In the genomic region with DNA sequence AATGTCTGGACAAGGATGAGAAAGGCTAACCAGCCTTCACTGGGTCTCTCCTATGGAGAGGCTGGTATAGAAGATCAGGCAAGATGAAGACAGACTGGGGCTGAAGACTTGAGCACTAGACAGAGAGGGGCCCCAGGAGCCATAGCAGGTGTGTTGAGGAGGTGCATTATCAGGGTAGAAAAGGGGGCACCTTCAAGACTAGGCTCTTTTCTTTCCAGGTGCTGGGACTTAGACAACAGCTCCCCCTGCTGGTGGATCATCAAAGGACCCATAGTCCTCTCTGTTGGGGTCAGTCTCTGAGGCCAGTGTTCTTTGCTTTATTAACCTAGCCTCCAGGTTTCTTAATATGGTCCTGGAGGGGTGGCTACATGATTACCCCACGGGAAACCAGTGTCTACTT, we compare ENCODE assay signal across 9 mouse cellular contexts. TPM values are rescaled to one million over a fixed set of nuclear protein-coding genes. Genes with fewer than 3 reads are reported as not detected.
DNase-seq lines count a peak whose midpoint lies in the region; ATAC-seq and TF ChIP-seq lines count a peak whose summit lies in the region.
"Had no signal": no experiment of that assay in that cellular context is flagged by ENCODE, and none has a peak within 500 bp of the region (broad histone marks: within the 10 kb centered on the region; RNA-seq: fewer than 3 reads in every experiment).

No protein-coding gene starts in this region.

- peaks cover 17% of the 10 kb centered on the region for H3K4me1 ChIP-seq in hindbrain, embryonic 10.5 days (replicated peaks)
- peaks cover 12% of the 10 kb centered on the region for H3K4me1 ChIP-seq in hindbrain, embryonic 12.5 days
- no peaks in the 10 kb centered on the region; a peak in 1 of 4 replicates for H3K4me1 ChIP-seq in ES-E14 (ENCODE audit: control insufficient read depth in 2 of 2, insufficient read depth in 2 of 2, low read length in 2 of 2, poor library complexity in 1 of 2)
- H3K4me1 ChIP-seq in cerebellum, adult 2 months (ENCODE audit: control insufficient read depth, insufficient read depth, low read length), result no peaks in the 10 kb centered on the region

- H3K27ac ChIP-seq in hindbrain, embryonic 10.5 days, result no peak overlapping the region
- H3K27ac ChIP-seq in hindbrain, embryonic 12.5 days, result no peak overlapping the region
- H3K27ac ChIP-seq in ES-E14 (ENCODE audit: insufficient read depth, low read depth, low read length, poor library complexity, severe bottlenecking), result no peak overlapping the region
- no peak overlapping the region for H3K27ac ChIP-seq in cerebellum, adult 2 months (ENCODE audit: insufficient read depth, low read length)

- H3K27me3 ChIP-seq in hindbrain, embryonic 10.5 days (ENCODE audit: insufficient read depth, poor library complexity, severe bottlenecking), result no peaks in the 10 kb centered on the region
- H3K27me3 ChIP-seq in hindbrain, embryonic 12.5 days, result no peaks in the 10 kb centered on the region
- no peaks in the 10 kb centered on the region for H3K27me3 ChIP-seq in cerebellum, adult 2 months (ENCODE audit: control insufficient read depth, insufficient read depth, low read length)

- in situ Hi-C loops in ES-E14 (cut with MboI; ENCODE audit: low sequenced_read_pairs in 2 of 2, unreplicated experiment in 2 of 2), result no loop called here

- H3K36me3 ChIP-seq in hindbrain, embryonic 10.5 days, result no peaks in the 10 kb centered on the region
- H3K36me3 ChIP-seq in hindbrain, embryonic 12.5 days, result no peaks in the 10 kb centered on the region
- no peaks in the 10 kb centered on the region for H3K36me3 ChIP-seq in ES-E14 (ENCODE audit: control insufficient read depth, insufficient read depth, low read length, poor library complexity, severe bottlenecking)

- no peaks in the 10 kb centered on the region for H3K9me3 ChIP-seq in hindbrain, embryonic 10.5 days
- no peaks in the 10 kb centered on the region for H3K9me3 ChIP-seq in hindbrain, embryonic 12.5 days (replicated peaks)
- no peaks in the 10 kb centered on the region for H3K9me3 ChIP-seq in ES-E14 (ENCODE audit: control insufficient read depth, insufficient read depth, low read depth, low read length)

- H3K9ac ChIP-seq in hindbrain, embryonic 12.5 days, result no peak overlapping the region
- no peak overlapping the region for H3K9ac ChIP-seq in ES-E14 (ENCODE audit: insufficient read depth, low read depth, low read length, poor library complexity, severe bottlenecking)

- no peak for TF ChIP-seq POLR2A in cerebellum, adult 2 months (IDR thresholded peaks at IDR 0.05; ENCODE audit: borderline replicate concordance, insufficient read depth, low read length)

- H3K4me3 ChIP-seq in hindbrain, embryonic 10.5 days, result no peak overlapping the region
- no peak overlapping the region for H3K4me3 ChIP-seq in hindbrain, embryonic 12.5 days
- H3K4me3 ChIP-seq in ES-E14 (ENCODE audit: insufficient read depth in 1 of 2, low read depth in 1 of 2, low read length in 2 of 2, poor library complexity in 1 of 2, severe bottlenecking in 1 of 2), result no peak overlapping the region
- no peak overlapping the region for H3K4me3 ChIP-seq in cerebellum, adult 2 months (replicated peaks; ENCODE audit: insufficient read depth, low read depth, low read length)

- peak; percentile 79 for TF ChIP-seq CTCF in cerebellum, adult 2 months (IDR thresholded peaks at IDR 0.05; ENCODE audit: borderline replicate concordance, insufficient read depth, low read depth, low read length)

- no peak for ATAC-seq in hindbrain, embryonic 12.5 days (ENCODE audit: low FRiP score)
- ATAC-seq in megakaryocyte-erythroid progenitor cell, adult 5-6 weeks (replicated peaks; ENCODE audit: low FRiP score, low TSS enrichment, poor library complexity, severe bottlenecking), result peak; percentile 69

- WGBS in hindbrain, embryonic 10.5 days, result 14% methylated on average over 1 of the region's 1 CpGs
- WGBS in hindbrain, embryonic 12.5 days, result 18% methylated on average over 1 of the region's 1 CpGs
- 13% methylated on average over 1 of the region's 1 CpGs for WGBS in cerebellum, adult 2 months

- no peak overlapping the region for H3K4me2 ChIP-seq in hindbrain, embryonic 12.5 days (replicated peaks)

- peak; percentile 54 for DNase-seq in hindbrain, embryonic 10.5 days (ENCODE audit: low spot score)
- peak; percentile 24 for DNase-seq in ES-E14 (ENCODE audit: low read depth, low spot score)
- peak; percentile 43 to 65 for DNase-seq in cerebellum, adult 2 months
- DNase-seq in gastrocnemius, postnatal 4 days (ENCODE audit: low spot score in 2 of 2), result peak; percentile 56 to 71
- DNase-seq in left cerebral cortex, postnatal 4 days, result peak; percentile 63
- peak; percentile 57 for DNase-seq in thymus, postnatal 25 days

- intact Hi-C loops in left cerebral cortex, postnatal 4 days (cut with DNase I), result loop anchor here (5.0 kb wide), 1 partner anchor 123 kb away; no protein-coding TSS in a partner anchor

TF ChIP-seq in ES-E14, 5 proteins besides CTCF, POLR2A, EP300 and RAD21:
- TF ChIP-seq ZNF384 (IDR thresholded peaks at IDR 0.05; ENCODE audit: low read depth, low read length) (no peak), ZC3H11A (IDR thresholded peaks at IDR 0.05; ENCODE audit: borderline replicate concordance, low read depth, low read length) (no peak), CHD2 (IDR thresholded peaks at IDR 0.05; ENCODE audit: low read depth, low read length) (no peak), MAFK (IDR thresholded peaks at IDR 0.05; ENCODE audit: insufficient read depth, low read depth, low read length) (no peak), HCFC1 (IDR thresholded peaks at IDR 0.05; ENCODE audit: borderline replicate concordance, insufficient read depth, low read length) (no peak)

RNA-seq across cellular contexts. Expression of a gene that starts 7.8 kb away (rescaled TPM):
- not detected in 2 replicates for polyA plus RNA-seq in hindbrain, embryonic 10.5 days (2016; fragmentation: Nextera tagmentation; extraction: Ambion mirVana)
- not detected in 2 replicates for polyA plus RNA-seq in hindbrain, embryonic 12.5 days (2016; fragmentation: Nextera tagmentation; extraction: Ambion mirVana)
- total RNA-seq in ES-E14 (2012; rRNA removed), result not detected in 2 replicates
- polyA plus RNA-seq in cerebellum, adult 2 months (2012; rRNA removed), result not detected in 2 replicates
- not detected for total RNA-seq in gastrocnemius, postnatal 4 days (2021)
- total RNA-seq in left cerebral cortex, postnatal 4 days (2021), result not detected
- total RNA-seq in megakaryocyte-erythroid progenitor cell, adult 5-6 weeks (2014; fragmentation: Nextera tagmentation), result not detected in 2 replicates
- total RNA-seq in megakaryocyte-erythroid progenitor cell, adult 5-6 weeks (2017), result not detected in 2 replicates
- total RNA-seq: left cerebral cortex, postnatal 14 days had no signal

RNA-seq across cellular contexts. Expression of a gene that starts 47.7 kb away (rescaled TPM):
- polyA plus RNA-seq in hindbrain, embryonic 10.5 days (2016; fragmentation: Nextera tagmentation; extraction: Ambion mirVana), result 0.60 and 2.3 TPM in 2 replicates
- polyA plus RNA-seq in hindbrain, embryonic 12.5 days (2016; fragmentation: Nextera tagmentation; extraction: Ambion mirVana), result 11.9 and 12.7 TPM in 2 replicates
- total RNA-seq in ES-E14 (2012; rRNA removed), result 0.36 TPM in 1 of 2 replicates, not detected in the other
- polyA plus RNA-seq in cerebellum, adult 2 months (2012; rRNA removed), result 2.0 and 4.4 TPM in 2 replicates
- 100 to 1,000 TPM; 108 to 109 TPM for total RNA-seq in gastrocnemius, postnatal 4 days (2021)
- 1 to 10 TPM; 2.0 to 2.2 TPM for total RNA-seq in left cerebral cortex, postnatal 4 days (2021)
- total RNA-seq in megakaryocyte-erythroid progenitor cell, adult 5-6 weeks (2014; fragmentation: Nextera tagmentation), result 441 and 451 TPM in 2 replicates
- total RNA-seq in megakaryocyte-erythroid progenitor cell, adult 5-6 weeks (2017), result 409 and 437 TPM in 2 replicates

Comparison
In these comparisons a context has a peak if more than half of its experiments do, and no peak if none do; other contexts are left out.
1. RNA of a gene that starts 47.7 kb away (total RNA-seq): 409 to 451 TPM in megakaryocyte-erythroid progenitor cell, adult 5-6 weeks and 108 to 109 TPM in gastrocnemius, postnatal 4 days; 2.0 to 2.2 TPM in left cerebral cortex, postnatal 4 days and 0.36 TPM in ES-E14; every median in the first group is over 10 times any median in the second.
2. Peak in every context shown above with its lines, with median percentiles within 50 percentile points of each other: DNase-seq.